Mouse (Mus musculus): ENCODE measurements at regions not wholly inside any gene's neighbourhood (a gene's known extent, or its start where the extent isn't known, plus 50 kb on each side); places are given as distances from the start of the nearest gene placed in this dataset.

DNA sequence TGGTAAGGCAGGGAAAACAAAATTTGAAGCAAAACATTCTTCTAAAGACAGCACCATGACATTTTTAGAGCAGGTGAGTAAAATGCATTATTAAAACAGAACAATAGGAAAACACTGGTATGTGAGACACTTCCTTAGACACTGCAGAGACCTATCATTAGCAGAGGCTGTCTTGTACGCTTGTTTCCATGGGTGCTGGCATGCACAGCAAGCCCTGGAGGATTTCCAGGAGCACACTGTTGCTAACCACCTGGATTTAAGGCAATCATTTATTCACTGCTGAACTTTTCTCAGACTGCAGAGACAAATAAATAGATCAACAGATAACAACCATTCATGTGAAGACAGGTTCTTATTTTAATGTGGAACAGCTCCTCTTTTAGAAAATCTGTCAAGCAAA, 127.7 kb downstream of the Pros1 start:
- no peak for DNase-seq (ENCODE audit: low read depth, low spot score)

DNA sequence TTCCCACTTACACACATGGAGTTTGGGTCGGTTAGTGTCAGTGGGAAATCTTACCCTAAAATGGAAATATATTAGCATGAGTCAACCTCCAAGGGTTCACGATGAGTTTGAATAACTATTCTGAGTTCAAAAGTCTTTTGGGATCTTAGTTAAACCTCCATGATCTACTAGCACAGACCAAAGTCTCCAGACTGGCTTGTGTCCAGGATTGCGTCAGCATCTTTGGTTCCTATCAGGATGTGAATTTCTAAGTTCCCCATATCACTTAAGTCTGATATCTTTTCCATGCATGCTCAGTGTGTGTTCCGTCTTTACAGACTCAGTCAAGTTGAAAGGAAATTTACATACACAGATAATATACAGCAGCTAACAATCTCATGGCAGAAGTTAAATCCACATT, 128.5 kb downstream of the Pros1 start:
- no peak for DNase-seq (ENCODE audit: low read depth, low spot score)

DNA sequence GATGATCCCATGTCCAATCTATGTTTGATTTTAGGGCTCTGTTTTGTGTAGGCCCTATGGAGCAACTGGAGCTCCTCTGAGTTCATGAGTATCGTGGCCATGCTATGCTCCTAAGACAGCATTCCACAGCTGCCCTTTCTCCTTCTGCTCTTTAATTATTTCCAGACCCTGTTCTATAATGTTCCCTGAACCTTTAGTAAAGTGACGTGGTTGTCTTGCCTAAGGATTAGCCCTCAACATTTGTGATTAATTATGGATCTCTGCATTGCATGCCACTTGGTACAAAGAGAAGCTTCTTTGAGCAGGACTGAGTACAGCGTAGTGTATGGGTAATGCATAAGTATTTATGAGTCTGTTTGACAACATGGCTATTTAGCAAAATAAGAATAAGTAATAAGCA, 141.4 kb downstream of the Pros1 start:
- no peak for DNase-seq (ENCODE audit: low read depth, low spot score)

DNA sequence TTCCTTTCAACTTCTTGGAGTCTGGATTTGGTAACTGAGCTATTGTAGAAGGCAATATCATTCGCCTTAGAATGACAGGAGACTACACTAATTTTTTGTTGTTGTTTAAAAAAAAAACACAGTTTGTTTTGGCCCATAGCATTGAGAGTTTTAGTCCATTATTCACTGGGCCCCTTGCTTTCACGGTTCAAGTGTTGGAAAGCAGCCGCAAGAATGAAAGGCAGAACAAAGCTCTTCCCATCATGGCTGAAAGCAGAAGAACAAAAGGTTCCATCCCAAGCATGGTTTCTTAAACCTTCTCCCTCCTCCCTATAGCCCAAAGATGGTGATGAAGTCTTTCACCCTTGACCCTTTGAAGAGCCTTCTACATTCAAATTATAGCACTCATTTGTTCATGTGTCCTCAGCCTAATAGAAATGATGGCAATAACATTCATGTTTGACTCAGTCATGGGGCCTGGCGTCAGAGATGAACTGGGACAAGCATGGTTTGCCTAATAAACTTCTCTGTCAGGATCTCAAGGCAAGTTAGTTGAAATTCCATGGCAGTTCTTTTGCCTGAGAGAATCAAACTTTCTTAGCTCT, 157.1 kb downstream of the Pros1 start:
- DNase-seq (ENCODE audit: low read depth, low spot score): no peak

DNA sequence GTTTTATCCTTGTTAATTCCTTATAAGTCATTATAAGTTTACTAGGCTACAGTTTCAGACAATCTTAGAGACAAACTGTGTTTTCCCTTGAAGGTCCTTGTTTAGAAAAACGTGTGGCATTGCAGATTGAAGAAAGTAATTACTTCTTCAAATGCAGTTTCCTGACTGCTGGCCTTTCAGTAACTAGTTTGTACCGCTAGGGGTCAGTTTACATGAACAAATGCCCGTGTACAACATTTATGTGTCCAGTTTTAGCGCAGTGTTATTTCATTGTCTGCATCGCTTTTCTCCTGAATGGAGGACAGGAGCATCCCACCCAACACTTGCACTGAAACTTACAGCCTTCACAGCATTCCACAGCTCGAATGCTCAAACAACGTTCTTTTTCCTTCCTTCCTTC, 160.3 kb downstream of the Pros1 start:
- DNase-seq (ENCODE audit: low read depth, low spot score): no peak

DNA sequence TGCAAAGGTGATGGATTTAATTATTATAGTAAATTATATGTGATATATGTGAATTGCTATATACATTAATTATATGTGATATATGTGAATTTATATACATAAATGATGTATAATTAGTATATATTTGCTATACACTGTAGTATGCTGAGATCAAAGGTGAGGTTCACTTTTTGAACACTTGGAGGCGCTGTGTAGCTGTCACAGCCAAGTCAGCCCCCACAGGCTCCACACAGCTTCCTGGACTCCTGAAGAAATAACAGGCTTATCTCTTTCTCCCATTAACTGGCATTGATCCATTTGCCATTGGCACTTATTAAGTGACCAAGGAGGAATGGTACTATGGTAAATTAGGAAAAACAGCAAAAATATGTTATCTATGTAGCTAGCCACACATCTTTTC, 162.0 kb downstream of the Pros1 start:
- DNase-seq (ENCODE audit: low read depth, low spot score): peak; percentile 4

DNA sequence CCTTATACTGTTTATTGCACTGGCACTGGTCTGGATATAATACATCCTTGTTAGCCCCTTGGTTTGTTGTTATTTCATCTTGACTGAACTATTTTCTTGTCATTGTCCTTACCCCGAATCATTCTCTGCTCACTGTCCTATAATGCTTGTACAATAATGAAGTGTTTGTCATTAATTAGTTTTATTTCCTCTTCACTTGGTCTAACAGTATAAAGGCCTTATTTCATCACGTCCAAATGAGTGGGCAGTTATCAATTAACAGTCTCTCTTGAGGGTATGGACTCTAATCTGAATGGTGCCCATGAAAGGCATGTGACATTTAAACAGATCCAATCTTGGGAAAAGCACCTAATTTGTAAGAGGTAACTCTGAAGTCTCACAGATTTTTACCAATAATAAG, 162.6 kb downstream of the Pros1 start:
- no peak for DNase-seq (ENCODE audit: low read depth, low spot score)

DNA sequence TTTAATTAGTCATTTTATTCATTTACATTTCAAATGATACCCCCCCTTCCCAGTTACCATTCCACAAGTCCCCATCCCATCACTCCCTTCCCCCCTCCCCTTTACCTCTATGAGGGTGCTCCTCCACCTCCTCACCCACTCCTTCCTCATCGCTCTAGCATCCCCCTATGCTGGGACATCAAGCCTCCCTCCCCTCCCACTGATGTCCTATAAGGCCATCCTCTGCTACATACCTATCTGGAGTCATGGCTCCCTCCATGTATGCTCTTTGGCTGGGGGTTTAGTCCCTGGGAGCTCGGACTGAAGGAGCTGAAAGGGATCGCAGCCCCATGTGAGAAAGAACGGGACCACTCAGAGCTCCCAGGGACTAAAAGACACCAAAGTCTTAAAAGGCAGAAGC, 176.3 kb downstream of the Pros1 start:
- DNase-seq (ENCODE audit: low read depth, low spot score): no peak

DNA sequence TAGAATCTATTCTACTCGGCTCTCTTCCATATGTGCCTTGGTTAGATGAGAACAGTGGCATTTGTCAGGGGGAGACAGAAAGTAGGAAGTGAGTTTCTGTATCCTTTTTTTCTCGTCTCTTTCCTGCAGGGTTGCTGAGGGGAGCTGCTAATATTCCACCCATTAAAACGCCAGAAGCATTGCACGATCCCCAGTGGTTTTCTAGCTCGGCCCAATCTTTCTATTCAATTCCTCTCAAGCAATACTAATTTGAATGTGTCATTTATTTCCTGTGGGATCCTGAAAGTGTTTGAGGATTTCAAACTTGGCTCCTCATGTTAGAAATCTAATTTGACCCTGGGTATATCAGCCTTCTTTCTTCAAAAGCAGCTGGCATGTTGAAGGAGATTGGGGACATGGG, 176.9 kb downstream of the Pros1 start:
- DNase-seq (ENCODE audit: low read depth, low spot score): no peak

DNA sequence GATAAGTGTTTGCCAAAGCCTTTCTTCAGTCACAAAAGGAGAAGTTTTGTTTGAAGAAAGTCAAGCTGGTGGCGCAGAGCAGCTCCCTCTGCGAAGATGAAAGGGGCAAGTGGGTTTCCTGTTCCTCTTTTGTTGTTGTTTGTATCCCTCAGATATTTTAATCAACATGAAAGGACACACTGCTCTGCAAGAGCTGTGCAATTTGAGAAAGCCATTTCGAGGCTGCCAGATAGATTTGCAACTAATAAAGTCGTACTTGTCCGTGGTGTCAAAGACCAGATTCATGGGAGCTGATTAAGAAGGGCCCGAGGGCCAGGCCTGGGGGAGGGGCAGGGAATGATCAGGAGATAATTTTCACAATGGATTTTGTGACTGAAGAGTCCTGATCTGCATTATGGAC, 177.7 kb downstream of the Pros1 start:
- DNase-seq (ENCODE audit: low read depth, low spot score): no peak

DNA sequence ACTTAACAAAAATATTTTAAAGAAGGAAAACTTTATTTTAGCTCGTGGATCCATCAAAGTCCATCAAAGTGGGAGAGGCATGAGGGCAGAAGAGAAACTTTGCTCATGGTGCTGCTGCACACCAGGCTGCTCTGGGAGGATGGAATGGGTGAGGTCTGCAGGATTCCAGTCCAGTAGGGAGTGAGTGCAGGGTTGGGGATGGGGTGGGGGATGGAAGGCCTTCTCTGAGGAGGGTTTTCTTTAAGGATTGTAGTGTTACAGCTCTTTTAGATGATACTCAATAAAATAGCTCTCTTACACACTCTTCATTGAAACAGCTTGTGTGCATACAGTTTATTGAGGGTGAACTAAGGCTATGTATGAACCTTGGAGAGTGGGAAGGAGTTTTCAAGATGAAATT, 195.0 kb downstream of the Pros1 start:
- no peak for DNase-seq (ENCODE audit: low read depth, low spot score)

DNA sequence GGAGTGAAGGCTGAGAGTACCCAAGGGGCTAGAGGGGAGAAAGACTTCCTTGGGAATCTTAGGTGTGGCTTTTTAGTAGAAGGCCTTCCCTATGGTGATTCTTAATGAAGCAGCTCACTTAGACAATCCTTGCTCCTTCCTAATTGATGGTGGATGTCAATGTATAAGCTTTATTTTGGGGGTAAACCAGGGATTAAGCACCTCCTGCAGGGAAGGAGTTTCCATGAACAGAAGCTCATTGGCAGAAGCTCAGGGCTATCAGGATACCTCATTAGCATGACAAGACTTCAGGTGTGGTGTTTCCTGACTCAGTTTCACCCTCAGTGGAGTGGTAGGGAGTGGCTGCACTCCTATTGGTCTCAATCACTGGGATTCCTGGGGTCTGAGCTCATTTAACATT, 208.8 kb downstream of the Pros1 start:
- DNase-seq (ENCODE audit: low read depth, low spot score): no peak

DNA sequence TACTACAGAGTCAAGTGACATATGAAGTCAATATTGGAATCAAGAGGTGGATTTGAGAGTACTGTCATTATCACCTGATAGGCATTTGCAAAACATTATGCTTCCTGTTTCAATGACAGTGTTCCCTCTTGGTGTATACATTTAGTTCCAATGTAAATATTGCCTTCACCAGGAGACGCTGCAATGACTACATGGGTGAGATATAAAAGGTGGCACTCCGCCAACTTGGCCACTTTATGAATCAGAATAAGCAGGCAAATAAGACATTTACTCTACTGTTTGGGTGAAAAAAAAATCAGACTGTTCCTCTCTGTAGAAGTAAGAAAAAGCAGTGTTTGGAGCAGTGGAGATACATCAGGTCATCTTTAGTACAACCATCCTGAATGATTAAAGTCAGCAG, 215.9 kb downstream of the Pros1 start:
- DNase-seq (ENCODE audit: low read depth, low spot score): no peak

DNA sequence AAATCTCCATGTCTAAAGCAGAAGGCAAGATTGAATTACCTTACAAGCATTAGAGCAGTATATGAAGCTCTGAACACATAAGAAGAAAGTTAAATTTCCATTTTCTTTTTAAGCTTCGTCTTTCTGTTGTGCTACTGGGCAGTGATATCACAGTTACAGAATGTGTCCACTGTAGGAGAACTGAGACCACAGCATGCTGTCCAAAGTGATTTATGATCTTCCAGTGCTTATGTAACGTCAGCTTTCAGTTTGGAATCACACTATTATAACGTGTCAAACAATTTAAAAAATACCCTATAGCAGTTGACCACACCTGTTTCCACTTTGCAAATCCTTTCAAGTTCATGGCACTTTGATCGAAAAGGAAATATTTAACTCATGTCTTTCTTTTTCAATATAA, 221.7 kb downstream of the Pros1 start:
- no peak for DNase-seq (ENCODE audit: low read depth, low spot score)

DNA sequence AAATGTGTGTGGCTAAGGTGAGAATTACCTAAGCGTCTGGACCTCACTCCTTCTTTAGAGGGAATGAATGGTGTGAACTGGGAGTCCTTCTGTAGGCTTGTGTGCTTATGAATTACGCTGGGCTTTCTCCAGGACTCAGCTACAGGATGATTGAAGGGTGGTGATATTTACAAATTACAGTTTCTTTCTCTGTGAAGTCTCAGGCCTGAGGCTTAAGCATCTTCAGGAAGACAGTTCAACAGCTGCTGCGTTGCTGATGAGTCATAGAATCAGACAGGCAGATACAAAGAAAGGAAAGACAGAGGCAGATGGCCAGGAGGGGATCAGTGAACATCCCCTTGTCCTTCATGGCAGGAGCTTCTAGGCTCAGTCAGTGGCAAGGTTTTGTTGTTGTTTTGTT, 227.3 kb downstream of the Pros1 start:
- no peak for DNase-seq (ENCODE audit: low read depth, low spot score)

DNA sequence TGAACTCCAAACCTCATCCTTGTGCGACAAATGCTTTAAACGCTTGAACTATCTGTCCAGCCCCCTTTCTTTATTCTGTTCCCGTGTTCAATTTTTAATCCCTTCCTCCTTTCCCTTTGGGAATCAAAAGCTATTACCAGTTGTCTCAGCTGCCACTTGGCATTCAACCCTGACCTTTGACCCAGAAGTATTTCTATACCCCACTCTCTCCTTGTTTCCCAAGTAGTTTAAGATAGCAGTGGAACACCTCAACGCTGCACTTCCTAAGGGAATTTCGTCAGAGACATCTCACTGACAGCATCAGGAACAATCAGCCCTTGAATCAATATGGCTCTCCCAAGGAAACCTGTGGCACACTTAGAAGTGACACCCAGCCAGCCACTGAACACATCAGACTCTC, 229.1 kb downstream of the Pros1 start:
- DNase-seq (ENCODE audit: low read depth, low spot score): no peak

DNA sequence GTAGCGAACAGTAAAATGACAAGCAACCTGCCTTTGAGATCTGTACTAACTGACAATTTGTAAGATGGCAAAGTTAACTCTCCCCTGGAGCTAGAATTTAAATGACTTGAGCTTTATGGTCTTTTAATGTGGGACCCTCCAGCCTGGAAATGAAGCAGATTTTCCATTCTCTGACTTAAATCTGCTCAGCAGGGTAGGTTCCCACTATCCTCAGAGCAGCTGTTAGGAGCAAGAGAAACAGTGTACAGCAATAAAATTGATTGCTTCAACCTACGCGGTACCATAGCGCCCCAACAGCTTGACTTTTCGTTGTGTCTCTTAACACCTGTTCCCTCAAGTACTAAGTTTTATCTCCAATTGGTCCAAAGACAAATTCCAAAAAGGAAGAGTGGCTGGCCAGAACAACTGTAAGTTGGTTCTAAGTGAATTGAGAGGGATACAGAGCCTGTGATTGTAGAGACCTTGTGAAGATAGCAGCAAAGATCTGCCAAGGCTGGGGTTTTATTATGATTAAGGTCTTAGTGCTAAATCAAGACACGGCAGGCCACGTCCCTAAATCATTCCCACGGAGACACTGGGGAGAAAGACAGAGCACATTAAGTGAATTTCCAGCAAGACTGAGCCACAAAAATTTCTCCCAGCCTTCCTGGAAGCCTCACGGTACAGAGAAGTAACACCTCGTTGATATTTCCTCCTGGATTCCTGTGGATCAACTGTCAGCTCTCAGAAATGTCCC, 230.1 kb downstream of the Pros1 start:
- DNase-seq (ENCODE audit: low read depth, low spot score): no peak

DNA sequence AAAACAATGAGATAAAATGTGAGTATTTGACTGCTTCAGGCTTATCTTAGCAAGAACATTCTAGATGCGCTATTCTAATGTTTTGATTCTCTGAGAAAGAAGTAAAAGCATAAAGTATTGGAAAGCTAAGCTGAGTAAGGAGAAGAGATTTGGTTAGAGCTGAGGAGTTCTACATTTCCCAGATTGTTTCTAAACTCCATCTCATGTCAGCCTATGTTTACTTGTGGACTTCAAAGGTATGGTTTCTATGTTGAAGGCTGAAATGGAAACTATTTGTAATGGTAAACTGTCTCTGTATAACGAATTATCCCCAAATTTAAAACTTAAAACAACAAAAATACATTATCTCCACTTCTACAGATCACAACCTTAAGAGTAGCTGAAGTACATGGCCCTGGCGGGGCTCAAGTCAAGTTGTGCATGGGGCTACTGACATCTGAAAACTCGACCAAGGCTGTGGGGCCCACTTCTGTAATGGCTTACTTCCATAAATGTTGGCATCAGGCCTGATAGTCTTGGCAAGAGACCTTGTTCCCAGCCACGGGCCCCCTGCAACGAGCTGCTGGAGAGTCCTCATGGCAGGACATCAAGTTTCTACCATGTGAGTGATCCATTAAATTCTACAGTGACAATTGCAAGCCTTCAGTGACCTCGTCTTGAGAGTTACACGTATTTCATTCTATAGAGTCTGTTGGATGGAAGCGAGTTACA, 232.1 kb downstream of the Pros1 start:
- DNase-seq (ENCODE audit: low read depth, low spot score): no peak

DNA sequence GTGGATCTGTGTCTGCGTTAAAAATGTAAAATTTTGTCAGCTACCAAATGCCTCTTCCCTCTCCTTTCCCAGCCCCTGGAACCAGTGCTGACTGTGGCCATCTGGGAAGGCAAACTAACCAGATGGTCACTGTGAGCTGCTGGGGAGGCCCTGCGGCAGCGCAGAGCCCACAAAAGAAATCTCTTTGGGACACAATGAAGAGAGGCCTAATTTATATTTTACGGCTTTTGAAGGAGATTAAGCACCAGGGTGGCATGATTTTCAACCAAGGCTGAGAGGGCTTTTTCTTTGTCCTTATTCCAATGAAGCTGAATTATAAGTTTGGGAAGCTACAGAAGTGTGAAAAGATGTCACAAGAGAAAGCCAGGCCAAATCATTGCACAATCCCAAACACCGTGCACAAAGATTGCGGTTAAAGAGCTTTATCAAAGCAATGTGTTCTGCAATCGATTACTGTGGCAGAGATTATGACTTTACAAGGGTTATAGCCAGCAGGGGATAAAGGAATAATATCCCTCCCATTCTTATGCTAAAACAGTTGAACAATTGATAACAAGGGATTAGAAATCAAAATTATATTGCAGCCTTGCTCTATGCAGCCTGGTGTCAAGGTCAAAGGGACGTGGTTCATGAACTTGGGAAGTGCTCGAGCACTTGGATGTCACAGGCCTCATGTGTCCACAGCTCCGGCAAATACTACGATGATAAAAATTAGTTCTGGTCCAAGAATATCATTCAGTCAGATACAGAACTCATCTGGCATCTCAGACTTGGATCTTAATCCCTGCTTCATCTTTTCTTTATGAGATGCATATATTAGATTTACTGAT, 237.6 kb downstream of the Pros1 start:
- no peak for DNase-seq (ENCODE audit: low read depth, low spot score)

DNA sequence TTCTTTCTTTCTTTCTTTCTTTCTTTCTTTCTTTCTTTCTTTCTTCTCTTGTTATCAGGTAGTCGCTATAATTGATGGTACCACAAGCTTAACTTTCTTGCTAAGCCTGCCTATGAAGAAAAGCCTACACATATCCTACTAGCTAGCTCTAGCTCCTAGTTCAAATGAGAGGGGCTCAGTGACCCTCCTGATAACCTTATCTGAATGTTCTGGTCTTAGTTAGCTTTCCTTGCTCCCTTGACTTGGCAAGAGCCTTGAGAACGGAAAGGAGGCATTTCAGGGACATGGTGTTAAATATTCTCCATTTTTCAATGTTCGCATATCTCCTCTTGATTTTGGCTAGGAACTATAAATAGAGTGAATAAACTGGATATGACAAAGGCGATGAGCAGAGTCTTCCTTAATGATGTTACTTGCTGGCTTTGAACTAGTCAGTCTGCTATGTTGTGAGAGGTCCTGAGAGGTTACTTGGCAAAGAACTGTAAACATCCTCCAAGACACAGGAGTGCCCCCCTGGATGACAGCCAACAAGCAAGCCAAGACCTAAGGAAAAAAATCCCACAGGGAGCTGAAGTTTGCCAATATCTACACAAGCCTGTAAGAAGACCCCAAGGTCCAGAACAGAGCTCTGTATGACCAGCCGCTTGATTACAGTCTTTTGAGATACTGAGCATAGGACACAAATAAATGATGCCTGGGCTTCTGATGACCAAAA, 240.2 kb downstream of the Pros1 start:
- DNase-seq (ENCODE audit: low read depth, low spot score): no peak

DNA sequence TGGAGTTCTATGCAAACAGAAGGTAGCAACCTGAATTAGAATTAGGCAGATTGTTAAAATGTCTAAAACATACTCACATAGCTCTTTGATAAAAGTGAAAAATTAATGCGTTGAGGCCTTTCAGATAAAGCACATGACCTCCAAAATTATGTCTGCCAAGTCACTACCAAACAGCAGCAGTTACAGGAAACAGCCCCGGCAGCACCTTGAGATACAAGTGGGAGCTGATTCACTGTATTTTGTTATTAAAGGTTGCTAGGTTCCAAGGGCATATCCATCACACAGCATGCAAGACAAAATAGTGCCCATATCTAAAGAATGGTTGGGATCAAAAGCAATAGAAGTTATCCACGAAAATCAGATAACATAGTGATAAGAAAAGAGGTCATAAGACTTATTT, 248.3 kb downstream of the Pros1 start:
- no peak for DNase-seq (ENCODE audit: low read depth, low spot score)

DNA sequence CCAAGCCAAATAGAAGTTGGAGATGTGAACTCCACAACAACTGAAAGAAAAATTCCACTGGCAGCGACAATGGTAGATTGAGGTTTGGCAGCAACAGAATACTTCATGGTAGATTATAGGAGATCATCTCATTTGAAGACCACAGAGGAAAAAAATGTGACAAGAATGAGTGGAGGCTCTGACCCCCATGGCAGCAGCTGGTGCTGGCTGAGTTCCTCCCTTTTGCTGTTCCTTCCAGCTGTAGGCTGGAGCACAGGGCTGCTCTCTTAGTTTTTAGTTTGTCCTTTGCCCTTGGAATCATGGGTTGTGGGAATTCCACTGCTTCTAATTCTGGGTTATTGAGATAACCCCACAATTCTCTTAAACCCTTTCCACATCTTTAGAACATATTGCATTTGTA, 248.8 kb downstream of the Pros1 start:
- DNase-seq (ENCODE audit: low read depth, low spot score): no peak
